In the genomic region with DNA sequence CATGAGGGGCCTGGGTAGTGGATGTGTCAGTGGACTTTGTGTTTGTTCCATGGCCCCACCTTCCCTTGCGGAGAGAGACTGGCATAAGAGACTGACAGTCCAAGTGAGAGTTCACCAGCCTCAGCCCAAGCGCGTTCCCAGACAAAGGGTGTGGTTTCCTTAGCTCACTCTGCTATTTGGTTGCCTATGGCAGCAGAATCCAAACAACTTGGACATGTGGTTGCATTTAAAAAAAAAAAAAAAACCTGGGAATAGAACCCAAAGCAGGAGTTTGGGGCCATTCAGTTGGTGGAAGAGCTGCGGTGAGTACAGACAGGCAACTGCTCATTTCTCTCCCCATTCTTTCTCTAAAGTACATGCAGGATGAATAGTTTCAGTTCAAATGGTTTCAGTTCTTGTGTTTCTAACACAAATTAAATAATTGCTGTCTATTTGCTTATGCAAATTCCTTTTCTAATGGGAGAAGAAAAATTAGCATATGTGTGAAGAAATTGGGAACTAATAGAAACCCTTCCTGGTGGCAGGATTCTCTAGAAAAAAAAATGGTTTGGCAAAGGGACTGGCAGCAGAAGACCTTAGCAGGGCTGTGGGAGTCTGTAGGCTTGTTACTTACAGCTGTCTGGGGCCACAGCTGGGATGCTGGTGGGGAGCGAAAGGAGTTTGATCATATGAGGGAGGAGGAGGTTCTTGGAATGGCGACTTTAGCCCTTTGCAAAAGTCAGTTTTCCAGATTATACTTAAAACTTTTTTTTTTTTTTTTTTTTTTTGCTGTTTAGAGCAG, we compare ENCODE assay signal across 12 mouse cellular contexts. TPM values are rescaled to one million over a fixed set of nuclear protein-coding genes. Genes with fewer than 3 reads are reported as not detected.
A peak's percentile ranks its signal among the peaks of the same experiment; 100 is the strongest.
DNase-seq lines count a peak whose midpoint lies in the region; ATAC-seq lines count a peak whose summit lies in the region.
"Had no signal": no experiment of that assay in that cellular context is flagged by ENCODE, and none has a peak within 500 bp of the region (broad histone marks: within the 10 kb centered on the region; RNA-seq: fewer than 3 reads in every experiment).

No protein-coding gene starts in this region.

- intact Hi-C loops in left cerebral cortex, postnatal 36 days (cut with DNase I) = no loop called here

- no peaks in the 10 kb centered on the region for H3K4me1 ChIP-seq in kidney, embryonic 16.5 days (ENCODE audit: insufficient read depth, low read length)
- no peaks in the 10 kb centered on the region for H3K4me1 ChIP-seq in embryonic facial prominence, embryonic 14.5 days (ENCODE audit: control insufficient read depth, insufficient read depth, low read length)
- H3K4me1 ChIP-seq: embryonic facial prominence, embryonic 12.5 days; neural tube, embryonic 13.5 days had no signal

- no peak overlapping the region for H3K4me3 ChIP-seq in kidney, embryonic 16.5 days (ENCODE audit: low read length)
- H3K4me3 ChIP-seq in embryonic facial prominence, embryonic 14.5 days (ENCODE audit: low read depth, low read length) = no peak overlapping the region
- H3K4me3 ChIP-seq: embryonic facial prominence, embryonic 12.5 days; layer of hippocampus, adult 2 months; neural tube, embryonic 13.5 days had no signal

- 71% methylated on average over 6 of the region's 6 CpGs for WGBS in kidney, embryonic 16.5 days
- 49% methylated on average over 6 of the region's 6 CpGs for WGBS in embryonic facial prominence, embryonic 14.5 days

- no peaks in the 10 kb centered on the region for H3K27me3 ChIP-seq in kidney, embryonic 16.5 days (ENCODE audit: insufficient read depth, low read length)
- H3K27me3 ChIP-seq in embryonic facial prominence, embryonic 14.5 days (replicated peaks; ENCODE audit: control insufficient read depth, insufficient read depth, low read length) = no peaks in the 10 kb centered on the region
- H3K27me3 ChIP-seq: embryonic facial prominence, embryonic 12.5 days; neural tube, embryonic 13.5 days had no signal

- no peak overlapping the region for H3K27ac ChIP-seq in kidney, embryonic 16.5 days (ENCODE audit: low read length)
- H3K27ac ChIP-seq in embryonic facial prominence, embryonic 14.5 days (replicated peaks; ENCODE audit: low read depth, low read length) = no peak overlapping the region
- H3K27ac ChIP-seq: embryonic facial prominence, embryonic 12.5 days; layer of hippocampus, adult 2 months; neural tube, embryonic 13.5 days had no signal

- no peaks in the 10 kb centered on the region for H3K36me3 ChIP-seq in kidney, embryonic 16.5 days (ENCODE audit: insufficient read depth, low read length)
- no peaks in the 10 kb centered on the region for H3K36me3 ChIP-seq in embryonic facial prominence, embryonic 14.5 days (ENCODE audit: control insufficient read depth, insufficient read depth, low read length)
- H3K36me3 ChIP-seq: embryonic facial prominence, embryonic 12.5 days had no signal

- H3K9ac ChIP-seq in kidney, embryonic 16.5 days (replicated peaks; ENCODE audit: low read length) = no peak overlapping the region
- no peak overlapping the region for H3K9ac ChIP-seq in embryonic facial prominence, embryonic 14.5 days (ENCODE audit: low read depth, low read length)
- H3K9ac ChIP-seq: embryonic facial prominence, embryonic 12.5 days; neural tube, embryonic 13.5 days had no signal

- no peaks in the 10 kb centered on the region for H3K9me3 ChIP-seq in kidney, embryonic 16.5 days (ENCODE audit: low read length)
- no peaks in the 10 kb centered on the region for H3K9me3 ChIP-seq in embryonic facial prominence, embryonic 14.5 days (ENCODE audit: control insufficient read depth, low read length)
- H3K9me3 ChIP-seq: embryonic facial prominence, embryonic 12.5 days; neural tube, embryonic 13.5 days had no signal

- peak; percentile 62 for DNase-seq in kidney, adult 9 months
- peak; percentile 78 for DNase-seq in embryonic facial prominence, embryonic 14.5 days (ENCODE audit: low spot score)
- peak; percentile 27 for DNase-seq in kidney, postnatal 10 days
- peak; percentile 4 for DNase-seq in retina, postnatal 1 day
- DNase-seq in left cerebral cortex, postnatal 36 days (ENCODE audit: low spot score in 2 of 2) = no peak
- no peak for DNase-seq in frontal cortex, postnatal 25 days (ENCODE audit: low spot score in 2 of 2)

- H3K4me2 ChIP-seq in kidney, embryonic 16.5 days (replicated peaks; ENCODE audit: low read depth, low read length) = no peak overlapping the region
- H3K4me2 ChIP-seq in embryonic facial prominence, embryonic 14.5 days (ENCODE audit: low read depth, low read length) = no peak overlapping the region
- H3K4me2 ChIP-seq: embryonic facial prominence, embryonic 12.5 days; neural tube, embryonic 13.5 days had no signal

- ATAC-seq in kidney, embryonic 16.5 days (ENCODE audit: low FRiP score, low TSS enrichment) = no peak
- peak; percentile 67 for ATAC-seq in embryonic facial prominence, embryonic 14.5 days (ENCODE audit: low read depth)
- ATAC-seq in erythroblast, adult 5-6 weeks (replicated peaks; ENCODE audit: low FRiP score, poor library complexity, severe bottlenecking) = no peak
- ATAC-seq: Patski had no signal

RNA-seq across cellular contexts. Expression of gene Map7d3, which starts 35.7 kb away (rescaled TPM):
- polyA plus RNA-seq in kidney, embryonic 16.5 days (2015; fragmentation: Nextera tagmentation; extraction: Ambion mirVana) = 1.5 and 1.6 TPM in 2 replicates
- 3.4 and 3.8 TPM in 2 replicates for polyA plus RNA-seq in embryonic facial prominence, embryonic 14.5 days (2014; fragmentation: Nextera tagmentation; extraction: Ambion mirVana)
- total RNA-seq in left cerebral cortex, postnatal 36 days (2021) = under 1 TPM in 1 of 2 experiments, not detected in 1; 0.10 TPM
- not detected in 2 replicates for total RNA-seq in erythroblast, adult 5-6 weeks (2015; ENCODE audit: low replicate concordance)
- 2.0 TPM in 1 of 2 replicates, not detected in the other for total RNA-seq in erythroblast, adult 5-6 weeks (2017; ENCODE audit: low replicate concordance)

RNA-seq across cellular contexts. Expression of gene Fhl1, which starts 54.9 kb away (rescaled TPM):
- polyA plus RNA-seq in kidney, embryonic 16.5 days (2015; fragmentation: Nextera tagmentation; extraction: Ambion mirVana) = 98.0 and 110 TPM in 2 replicates
- polyA plus RNA-seq in embryonic facial prominence, embryonic 14.5 days (2014; fragmentation: Nextera tagmentation; extraction: Ambion mirVana) = 291 and 452 TPM in 2 replicates
- 100 to 1,000 TPM in 1 of 2 experiments, 10 to 100 TPM in 1; 70.5 to 113 TPM for total RNA-seq in left cerebral cortex, postnatal 36 days (2021)
- not detected in 2 replicates for total RNA-seq in erythroblast, adult 5-6 weeks (2015; ENCODE audit: low replicate concordance)
- total RNA-seq in erythroblast, adult 5-6 weeks (2017; ENCODE audit: low replicate concordance) = 0.34 TPM in 1 of 2 replicates, not detected in the other

Comparison
In these comparisons a context has a peak if more than half of its experiments do, and no peak if none do; other contexts are left out.
1. DNase-seq: peak in kidney, adult 9 months (single experiment), embryonic facial prominence, embryonic 14.5 days (single experiment), kidney, postnatal 10 days (single experiment) and retina, postnatal 1 day (single experiment); none in left cerebral cortex, postnatal 36 days (0 of 2) and frontal cortex, postnatal 25 days (0 of 2).
2. RNA of gene Fhl1, which starts 54.9 kb away (total RNA-seq): 70.5 to 113 TPM in left cerebral cortex, postnatal 36 days; 0.34 TPM in erythroblast, adult 5-6 weeks; every median in the first group is over 10 times any median in the second.